Mouse (Mus musculus) stomach, postnatal 0 days (tissue): ENCODE measurements around the gene Plekha5.

Experiments
- CTCF ChIP-seq: IDR thresholded peaks from 2 replicates; pipeline ENCODE4 v1.5.1; 2016; ENCODE audit warnings: antibody characterized with exemption, low read depth, mild to moderate bottlenecking, moderate library complexity
- EP300 ChIP-seq: optimal IDR thresholded peaks from 2 replicates; pipeline ENCODE3; 2016; ENCODE audit warnings: antibody characterized with exemption

DNA sequence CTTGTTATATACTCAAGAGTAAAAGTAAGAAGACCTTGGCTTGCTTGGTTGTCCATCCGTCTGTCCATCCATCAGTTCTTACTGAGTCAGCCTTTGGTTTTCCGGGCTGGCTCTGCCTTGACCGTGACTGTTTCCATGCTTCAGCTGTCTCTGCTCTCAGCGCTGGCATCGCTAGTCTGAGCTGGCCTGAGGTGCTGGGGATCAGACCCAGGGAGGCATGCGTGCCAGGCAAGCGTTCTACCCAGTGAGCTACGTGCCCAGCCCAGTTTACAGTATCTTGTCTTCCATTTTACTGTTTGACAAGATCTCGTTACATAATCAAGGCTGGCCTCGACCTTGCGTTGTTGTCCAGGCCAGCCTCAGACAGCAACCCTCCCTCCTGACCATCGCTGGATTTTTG, 44.0 kb downstream of the Plekha5 start:
- no peak for TF ChIP-seq CTCF
- TF ChIP-seq EP300, result no peak
